Mouse (Mus musculus): ENCODE data around the gene Coil. TPM values are rescaled to one million over a fixed set of nuclear protein-coding genes. Genes with fewer than 3 reads are reported as not detected.
"Not testable (repeated sequence)": the region's sequence is repeated elsewhere in the genome, so short reads cannot be mapped to it uniquely, and the experiment has no call there.

Coil gene
- total RNA-seq, 2 experiments from 2014 or later, result 7.6 to 11.2 TPM

DNA sequence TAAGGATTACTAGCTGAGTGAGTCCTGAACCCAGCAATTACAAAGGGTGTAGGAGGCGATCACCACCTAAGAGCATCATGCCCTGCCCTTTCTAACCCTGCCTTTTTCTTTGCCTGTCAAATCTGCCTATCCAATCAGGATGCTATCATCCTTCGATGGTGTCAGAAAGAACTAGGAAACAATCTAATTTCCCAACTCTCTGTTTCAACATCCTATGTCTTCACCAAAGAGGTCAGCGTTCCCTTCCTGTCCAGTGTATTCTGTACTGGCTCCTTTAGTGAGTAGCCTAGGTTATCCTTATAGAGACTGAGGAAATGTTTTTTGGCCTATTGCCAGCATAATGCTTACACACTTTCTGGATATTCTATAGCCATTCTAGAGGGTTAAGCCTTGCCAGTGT is 65.5 kb downstream of the Coil start:
- peak; percentile 60 for ATAC-seq (replicated peaks; ENCODE audit: poor library complexity)

DNA sequence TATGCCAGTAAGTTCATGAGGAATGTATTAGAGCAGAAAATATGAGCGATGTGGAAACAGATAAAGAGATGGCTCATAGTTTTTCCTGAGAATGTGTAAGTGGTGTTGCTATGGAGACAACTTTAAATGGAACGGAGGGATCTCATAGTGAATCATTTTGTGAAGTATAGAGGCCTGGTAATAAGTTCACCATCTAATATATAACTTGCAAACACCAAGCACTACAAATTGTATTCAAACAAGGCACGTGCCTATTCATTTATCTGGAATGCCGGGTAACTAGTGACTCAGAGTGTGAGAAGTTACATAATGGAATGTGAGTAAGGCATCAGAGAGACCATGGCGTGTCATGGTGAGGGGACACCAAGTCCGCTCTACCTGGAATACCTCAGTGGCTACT is 68.4 kb downstream of the Coil start:
- ATAC-seq (replicated peaks; ENCODE audit: poor library complexity), result no peak

DNA sequence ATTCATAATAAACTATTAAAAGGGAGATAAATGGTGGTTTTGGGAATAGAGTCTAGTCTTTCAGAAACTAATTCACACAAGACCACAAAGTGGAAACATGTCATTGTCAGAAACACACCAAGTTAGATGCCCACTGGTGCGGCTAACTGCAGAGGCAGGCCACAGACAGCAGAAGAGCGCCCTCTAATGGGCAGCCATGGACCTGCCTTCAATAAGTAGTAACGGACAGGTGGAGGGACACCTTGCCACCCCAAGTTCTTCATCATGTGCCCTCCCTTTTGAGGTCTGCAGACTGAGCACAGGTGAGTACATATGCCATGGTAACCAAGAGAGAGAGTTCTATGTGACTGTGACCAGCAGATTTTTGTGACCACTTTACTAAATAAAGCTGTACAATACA is 69.3 kb downstream of the Coil start:
- peak; percentile 84 for ATAC-seq (replicated peaks; ENCODE audit: poor library complexity)

DNA sequence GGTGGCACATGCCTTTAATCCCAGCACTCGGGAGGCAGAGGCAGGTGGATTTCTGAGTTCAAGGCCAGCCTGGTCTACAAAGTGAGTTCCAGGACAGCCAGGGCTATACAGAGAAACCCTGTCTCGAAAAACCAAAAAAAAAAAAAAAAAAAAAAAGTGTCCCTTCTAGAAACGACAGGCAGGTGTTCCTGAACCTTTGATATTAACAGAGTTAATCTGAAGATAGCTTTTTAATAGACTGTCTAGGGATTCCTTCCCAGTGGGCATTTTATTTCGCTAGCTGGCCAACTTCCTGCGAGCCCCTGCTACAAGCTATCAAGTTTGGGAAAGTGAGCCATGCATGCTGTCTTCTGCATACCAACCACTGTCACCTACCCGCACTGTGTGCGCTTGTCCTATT is 71.0 kb downstream of the Coil start:
- ATAC-seq (replicated peaks; ENCODE audit: poor library complexity), result not testable (repeated sequence)

Other genes with a start within 250 kb of the Coil start
- gene Akap1, start 105.7 kb upstream of the Coil start, total RNA-seq (2015), result 8.9 and 9.5 TPM in 2 replicates
- gene Akap1, start 105.7 kb upstream of the Coil start, total RNA-seq (2017), result 22.4 and 24.0 TPM in 2 replicates
- gene Scpep1, start 14.8 kb upstream of the Coil start, total RNA-seq (2015), result 25.0 and 25.4 TPM in 2 replicates
- 13.8 and 15.0 TPM in 2 replicates for gene Scpep1, start 14.8 kb upstream of the Coil start, total RNA-seq (2017)
- not detected in 2 replicates for gene Elobl, start 3.3 kb upstream of the Coil start, total RNA-seq (2015)
- gene Elobl, start 3.3 kb upstream of the Coil start, total RNA-seq (2017), result not detected in 2 replicates
- 22.8 and 28.2 TPM in 2 replicates for gene Trim25, start 29.1 kb downstream of the Coil start, total RNA-seq (2015)
- 16.7 and 21.2 TPM in 2 replicates for gene Trim25, start 29.1 kb downstream of the Coil start, total RNA-seq (2017)
- 2.6 and 3.6 TPM in 2 replicates for gene Dgke, start 96.6 kb downstream of the Coil start, total RNA-seq (2015)
- gene Dgke, start 96.6 kb downstream of the Coil start, total RNA-seq (2017), result 4.6 and 6.2 TPM in 2 replicates
- gene Gm525, start 103.6 kb downstream of the Coil start, total RNA-seq (2015), result not detected in 2 replicates
- gene Gm525, start 103.6 kb downstream of the Coil start, total RNA-seq (2017), result not detected in 2 replicates

All from megakaryocyte progenitor cell, adult 5-6 weeks (primary cell).